Comparison of ENCODE assay signal across 16 mouse cellular contexts in genomic region chr11:121289859-121290258, GRCm38 (mm10). TPM values are rescaled to one million over a fixed set of nuclear protein-coding genes. Genes with fewer than 3 reads are reported as not detected.
DNase-seq lines count a peak whose midpoint lies in the region; ATAC-seq and TF ChIP-seq lines count a peak whose summit lies in the region.
"Had no signal": no experiment of that assay in that cellular context is flagged by ENCODE, and none has a peak within 500 bp of the region (broad histone marks: within the 10 kb centered on the region; RNA-seq: fewer than 3 reads in every experiment).

No protein-coding gene starts in this region.

- peak; percentile 7 for DNase-seq in kidney, adult 2 months
- no peak for DNase-seq in kidney, postnatal 25 days
- peak; percentile 8 for DNase-seq in retina, postnatal 1 day
- no peak for DNase-seq in retina, embryonic 14.5 days (ENCODE audit: low spot score)
- peak; percentile 35 for DNase-seq in NIH3T3 (ENCODE audit: low read depth)
- DNase-seq in naive thymus-derived CD4-positive, alpha-beta T cell, adult 2 months (ENCODE audit: low read depth), result peak; percentile 19
- no peak for DNase-seq in ovary, postnatal 10 days (ENCODE audit: low spot score)
- DNase-seq: adrenal gland, postnatal 36 days; heart, adult 11 months; heart, postnatal 10 days; kidney, postnatal 10 days; right cerebral cortex, postnatal 4 days; thymus, postnatal 36 days had no signal

- TF ChIP-seq POLR2A in kidney, adult 2 months (IDR thresholded peaks at IDR 0.05; ENCODE audit: low read depth, low read length), result no peak

- TF ChIP-seq CTCF in kidney, adult 2 months (conservative IDR thresholded peaks at IDR 0.05; ENCODE audit: insufficient read depth, insufficient read length, low read depth, low read length), result no peak

- H3K36me3 ChIP-seq in kidney, adult 2 months (ENCODE audit: control insufficient read depth, insufficient read depth, low read length), result peaks cover 7% of the 10 kb centered on the region
- H3K36me3 ChIP-seq in forebrain, embryonic 16.5 days (ENCODE audit: control insufficient read depth, insufficient read depth), result peaks cover 32% of the 10 kb centered on the region

- H3K9ac ChIP-seq in forebrain, embryonic 16.5 days (replicated peaks; ENCODE audit: low read depth, low read length), result no peak overlapping the region

- H3K27ac ChIP-seq in kidney, adult 2 months (ENCODE audit: insufficient read depth, low read depth, low read length), result no peak overlapping the region
- H3K27ac ChIP-seq in forebrain, embryonic 16.5 days (ENCODE audit: low read length), result no peak overlapping the region
- H3K27ac ChIP-seq: limb, embryonic 10.5 days had no signal

- H3K4me2 ChIP-seq in forebrain, embryonic 16.5 days (ENCODE audit: low read length), result no peak overlapping the region

- no peaks in the 10 kb centered on the region for H3K27me3 ChIP-seq in kidney, adult 2 months (replicated peaks; ENCODE audit: control insufficient read depth, insufficient read depth, low read length)
- no peaks in the 10 kb centered on the region for H3K27me3 ChIP-seq in forebrain, embryonic 16.5 days (replicated peaks; ENCODE audit: control insufficient read depth, insufficient read depth, low read length)

- WGBS in kidney, adult 2 months, result 95% methylated on average over 3 of the region's 3 CpGs
- 96% methylated on average over 3 of the region's 3 CpGs for WGBS in forebrain, embryonic 16.5 days

- no peaks in the 10 kb centered on the region for H3K4me1 ChIP-seq in kidney, adult 2 months (ENCODE audit: control insufficient read depth, insufficient read depth, low read length)
- no peaks in the 10 kb centered on the region for H3K4me1 ChIP-seq in forebrain, embryonic 16.5 days (replicated peaks; ENCODE audit: control insufficient read depth, insufficient read depth, low read length)
- H3K4me1 ChIP-seq: limb, embryonic 10.5 days had no signal

- H3K9me3 ChIP-seq in forebrain, embryonic 16.5 days (ENCODE audit: control insufficient read depth, low read length), result no peaks in the 10 kb centered on the region
- H3K9me3 ChIP-seq: limb, embryonic 10.5 days had no signal

- no peak overlapping the region for H3K4me3 ChIP-seq in kidney, adult 2 months (ENCODE audit: insufficient read depth, low read depth, low read length)
- no peak overlapping the region for H3K4me3 ChIP-seq in forebrain, embryonic 16.5 days (replicated peaks; ENCODE audit: low read length)
- H3K4me3 ChIP-seq: limb, embryonic 10.5 days had no signal

- no peak for ATAC-seq in forebrain, embryonic 16.5 days
- ATAC-seq: hindbrain, embryonic 16.5 days had no signal

RNA-seq across cellular contexts. Expression of gene Foxk2, which starts 30.1 kb away (rescaled TPM):
- polyA plus RNA-seq in kidney, adult 2 months (2012; rRNA removed), result 18.2 and 28.6 TPM in 2 replicates
- 14.2 and 14.3 TPM in 2 replicates for polyA plus RNA-seq in forebrain, embryonic 16.5 days (2015; fragmentation: Nextera tagmentation; extraction: Ambion mirVana)

RNA-seq across cellular contexts. Expression of gene Narf, which starts 52.8 kb away (rescaled TPM):
- 41.8 and 54.1 TPM in 2 replicates for polyA plus RNA-seq in kidney, adult 2 months (2012; rRNA removed)
- 108 and 114 TPM in 2 replicates for polyA plus RNA-seq in forebrain, embryonic 16.5 days (2015; fragmentation: Nextera tagmentation; extraction: Ambion mirVana)

Comparison
In these comparisons a context has a peak if more than half of its experiments do, and no peak if none do; other contexts are left out.
1. DNase-seq: peak in kidney, adult 2 months (single experiment), retina, postnatal 1 day (single experiment), NIH3T3 (single experiment) and naive thymus-derived CD4-positive, alpha-beta T cell, adult 2 months (single experiment); none in kidney, postnatal 25 days (0 of 2), retina, embryonic 14.5 days (single experiment) and ovary, postnatal 10 days (single experiment).